Mouse (Mus musculus) skeletal muscle tissue, adult 2 months (tissue): ENCODE results near the gene Ccdc171.
A peak's percentile ranks its signal among the peaks of the same experiment; 100 is the strongest.
"Not testable (repeated sequence)": the region's sequence is repeated elsewhere in the genome, so short reads cannot be mapped to it uniquely, and the experiment has no call there.

Experiments
- DNase-seq: peaks from one replicate; pipeline ENCODE4 v3.0.0-alpha.2; 2012; ENCODE audit warnings: low read depth, low spot score

Ccdc171 gene

GRCm38 (mm10) chr4:83525690-83526055, 328 bp downstream of the Ccdc171 start:
- DNase-seq: no peak

GRCm38 (mm10) chr4:83526270-83526987, 1.1 kb downstream of the Ccdc171 start:
- peak; percentile 19 for DNase-seq

- DNase-seq: no peak
Observed at GRCm38 (mm10) chr4:83526988-83527334, 1.6 kb downstream of the Ccdc171 start.

GRCm38 (mm10) chr4:83527921-83528320, 2.6 kb downstream of the Ccdc171 start:
- no peak for DNase-seq

GRCm38 (mm10) chr4:83530060-83530459, 4.7 kb downstream of the Ccdc171 start:
- not testable (repeated sequence) for DNase-seq

GRCm38 (mm10) chr4:83533168-83533911, 8.0 kb downstream of the Ccdc171 start:
- DNase-seq: no peak

GRCm38 (mm10) chr4:83534024-83534423, 8.7 kb downstream of the Ccdc171 start:
- no peak for DNase-seq

GRCm38 (mm10) chr4:83549501-83549900, 24.2 kb downstream of the Ccdc171 start:
- DNase-seq: no peak

- DNase-seq: no peak
Observed at GRCm38 (mm10) chr4:83567190-83568113, 42.1 kb downstream of the Ccdc171 start.

- not testable (repeated sequence) for DNase-seq
Observed at GRCm38 (mm10) chr4:83568145-83568544, 42.8 kb downstream of the Ccdc171 start.

GRCm38 (mm10) chr4:83570569-83570968, 45.2 kb downstream of the Ccdc171 start:
- peak; percentile 11 for DNase-seq

- no peak for DNase-seq
Observed at GRCm38 (mm10) chr4:83571033-83571432, 45.7 kb downstream of the Ccdc171 start.

GRCm38 (mm10) chr4:83572521-83572920, 47.2 kb downstream of the Ccdc171 start:
- no peak for DNase-seq

- no peak for DNase-seq
Observed at GRCm38 (mm10) chr4:83576315-83576714, 51.0 kb downstream of the Ccdc171 start.

- DNase-seq: no peak
Observed at GRCm38 (mm10) chr4:83580157-83580556, 54.8 kb downstream of the Ccdc171 start.

- no peak for DNase-seq
Observed at GRCm38 (mm10) chr4:83587563-83587962, 62.2 kb downstream of the Ccdc171 start.

- DNase-seq: peak; percentile 14
Observed at GRCm38 (mm10) chr4:83596486-83596885, 71.1 kb downstream of the Ccdc171 start.

GRCm38 (mm10) chr4:83611111-83611510, 85.8 kb downstream of the Ccdc171 start:
- DNase-seq: no peak

- DNase-seq: not testable (repeated sequence)
Observed at GRCm38 (mm10) chr4:83623021-83623711, 97.8 kb downstream of the Ccdc171 start.

- DNase-seq: no peak
Observed at GRCm38 (mm10) chr4:83623732-83624131, 98.4 kb downstream of the Ccdc171 start.

- no peak for DNase-seq
Observed at GRCm38 (mm10) chr4:83651453-83651852, 126.1 kb downstream of the Ccdc171 start.
